Mouse (Mus musculus) lung, embryonic 14.5 days (tissue): Measurements from ENCODE around the gene Lgals1. TPM values are rescaled to one million over a fixed set of nuclear protein-coding genes. Genes with fewer than 3 reads are reported as not detected.

ENCODE experiments used
- ATAC-seq: fragments of 200-750 bp; cut with Nextera tagmentation; 2 replicates; pipeline ENCODE4 v1.8.0; 2017; ENCODE audit warnings: mild to moderate bottlenecking, moderate TSS enrichment, moderate library complexity; ENCODE audit not compliant: insufficient read depth
- DNase-seq: peaks from one replicate; pipeline ENCODE4 v3.0.0-alpha.2; 2015
- H3K27ac ChIP-seq: fragments of 300-500 bp; sonication (generic); 2 replicates; pipeline ENCODE4 v1.5.1; 2014; ENCODE audit warnings: low read depth, mild to moderate bottlenecking, moderate library complexity
- H3K27me3 ChIP-seq: fragments of 300-500 bp; sonication (generic); 2 replicates; pipeline ENCODE4 v1.6.1; 2014; ENCODE audit warnings: low read length, control low read depth; ENCODE audit not compliant: insufficient read depth
- H3K36me3 ChIP-seq: fragments of 300-500 bp; sonication (generic); 2 replicates; pipeline ENCODE4 v1.6.1; 2014; ENCODE audit warnings: control low read depth; ENCODE audit not compliant: insufficient read depth
- H3K4me1 ChIP-seq: fragments of 300-500 bp; sonication (generic); 2 replicates; pipeline ENCODE4 v1.6.1; 2014; ENCODE audit warnings: antibody characterized with exemption, control low read depth; ENCODE audit not compliant: insufficient read depth
- H3K4me2 ChIP-seq: fragments of 300-500 bp; sonication (generic); 2 replicates; pipeline ENCODE4 v1.6.1; 2014; ENCODE audit warnings: mild to moderate bottlenecking
- H3K4me3 ChIP-seq: fragments of 300-500 bp; sonication (generic); 2 replicates; pipeline ENCODE4 v1.5.1; 2014; ENCODE audit warnings: low read depth, low read length
- H3K9ac ChIP-seq: fragments of 300-500 bp; sonication (generic); 2 replicates; pipeline ENCODE4 v1.6.1; 2014
- H3K9me3 ChIP-seq: fragments of 300-500 bp; sonication (generic); 2 replicates; pipeline ENCODE4 v1.6.1; 2016; ENCODE audit warnings: low read depth, low read length, control low read depth
- CTCF ChIP-seq: IDR thresholded peaks from 2 replicates; pipeline ENCODE4 v1.5.1; 2016; ENCODE audit warnings: antibody characterized with exemption, low read depth
- WGBS: fragments of 180-500 bp; shearing (Covaris S2); extraction: QIAGEN DNeasy Blood & Tissue Kit; methylation state at CpG from one replicate; pipeline ENCODE4 v1.1.7; 2014; 5-methylcytosine and 5-hydroxymethylcytosine counted together
- polyA plus RNA-seq: library from polyadenylated mRNA; unstranded; fragments of >200 nt; fragmentation: Nextera tagmentation; extraction: Ambion mirVana; gene quantifications from 2 replicates; pipeline ENCODE4 v1.2.1, GENCODE M21; 2014

The Lgals1 gene
- polyA plus RNA-seq, 1 experiment from 2014 or later: 799 TPM

GRCm38 (mm10) chr15:78918126-78918525 lies 8.4 kb upstream of the Lgals1 start:
- Histone ChIP-seq H3K9ac (no peak overlapping the region), H3K4me1 (peaks cover 11% of the 10 kb centered on the region; the same call in 1 of the 2 replicates), H3K9me3 (no peaks in the 10 kb centered on the region), H3K27me3 (no peaks in the 10 kb centered on the region), H3K27ac (no peak overlapping the region), H3K36me3 (peaks cover 24% of the 10 kb centered on the region), H3K4me3 (no peak overlapping the region), H3K4me2 (no peak overlapping the region)
- DNase-seq (no peak), ATAC-seq (no peak)
- TF ChIP-seq CTCF: no peak
- 92% methylated on average over 23 of the region's 23 CpGs for WGBS

GRCm38 (mm10) chr15:78919914-78920313 lies 6.6 kb upstream of the Lgals1 start:
- Histone ChIP-seq H3K4me2 (no peak overlapping the region), H3K9ac (no peak overlapping the region), H3K4me3 (no peak overlapping the region), H3K4me1 (peaks cover 11% of the 10 kb centered on the region; the same call in 1 of the 2 replicates), H3K27ac (0 out of 2 replicates have a peak overlapping the region, but pooled peaks have one; percentile 18), H3K36me3 (peaks cover 24% of the 10 kb centered on the region), H3K27me3 (no peaks in the 10 kb centered on the region), H3K9me3 (no peaks in the 10 kb centered on the region)
- ATAC-seq (no peak), DNase-seq (no peak)
- TF ChIP-seq CTCF: no peak
- WGBS: 55% methylated on average over 12 of the region's 12 CpGs

DNA sequence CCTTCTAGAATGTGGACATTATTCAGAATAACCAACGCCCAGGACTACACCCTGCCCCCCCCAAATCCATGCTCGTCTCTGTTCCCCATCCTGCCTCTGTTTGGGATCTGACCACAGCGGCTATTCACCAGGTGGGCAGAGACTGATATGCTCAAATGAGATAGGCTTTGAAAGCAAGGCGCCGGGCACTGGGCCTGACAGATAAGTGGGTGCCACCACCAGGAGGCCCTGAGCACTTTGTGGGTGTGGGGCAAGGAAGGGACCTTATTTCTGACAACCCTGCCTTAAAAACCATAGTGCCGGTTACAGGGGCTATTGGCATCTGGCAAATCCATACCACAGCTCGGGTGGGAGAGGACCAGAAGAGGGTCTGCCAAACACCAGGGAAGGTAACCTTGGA lies 3.8 kb upstream of the Lgals1 start:
- ATAC-seq: no peak
- no peak for DNase-seq
- Histone ChIP-seq H3K4me2 (no peak overlapping the region; the same call in 1 of the 2 replicates), H3K36me3 (peaks cover 15% of the 10 kb centered on the region), H3K27ac (no peak overlapping the region), H3K4me3 (no peak overlapping the region), H3K27me3 (no peaks in the 10 kb centered on the region), H3K4me1 (peaks cover 18% of the 10 kb centered on the region), H3K9me3 (no peaks in the 10 kb centered on the region), H3K9ac (no peak overlapping the region)
- no peak for TF ChIP-seq CTCF
- 84% methylated on average over 7 of the region's 7 CpGs for WGBS

DNA sequence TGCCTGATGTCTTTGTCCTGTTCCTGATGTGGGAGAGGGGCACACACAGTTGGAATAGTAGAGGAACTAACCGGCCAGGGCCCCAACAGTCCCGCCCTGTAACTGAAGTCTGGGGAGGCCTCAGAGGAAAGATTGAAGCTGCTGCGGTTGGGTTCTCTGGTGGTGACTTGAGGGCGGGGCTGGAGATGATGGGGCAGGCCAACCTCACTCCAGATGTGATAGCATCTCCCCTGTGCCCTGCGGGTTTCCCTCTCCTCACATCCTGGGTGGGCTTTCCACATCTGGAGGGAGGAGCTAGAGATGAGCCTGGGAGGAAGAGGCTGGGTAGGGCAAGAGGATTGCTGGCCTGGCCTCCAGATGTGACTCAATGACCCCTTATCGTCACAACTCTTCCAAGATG lies 2.9 kb upstream of the Lgals1 start:
- Histone ChIP-seq H3K27ac (peak overlapping the region; percentile 18; the same call in 1 of the 2 replicates), H3K36me3 (peaks cover 9% of the 10 kb centered on the region), H3K27me3 (no peaks in the 10 kb centered on the region), H3K4me1 (peaks cover 18% of the 10 kb centered on the region), H3K9ac (0 out of 2 replicates have a peak overlapping the region, but pooled peaks have one; percentile 16), H3K9me3 (no peaks in the 10 kb centered on the region), H3K4me2 (no peak overlapping the region), H3K4me3 (no peak overlapping the region)
- 55% methylated on average over 6 of the region's 6 CpGs for WGBS
- no peak for DNase-seq
- no peak for ATAC-seq
- TF ChIP-seq CTCF: no peak

GRCm38 (mm10) chr15:78925129-78925528 lies 1.4 kb upstream of the Lgals1 start:
- Histone ChIP-seq H3K9ac (0 out of 2 replicates have a peak overlapping the region, but pooled peaks have one; percentile 40), H3K9me3 (no peaks in the 10 kb centered on the region), H3K4me1 (peaks cover 18% of the 10 kb centered on the region), H3K27me3 (no peaks in the 10 kb centered on the region), H3K4me2 (peak overlapping the region; percentile 70), H3K36me3 (peaks cover 11% of the 10 kb centered on the region), H3K4me3 (no peak overlapping the region), H3K27ac (peak overlapping the region; percentile 97)
- DNase-seq: no peak
- 18% methylated on average over 8 of the region's 8 CpGs for WGBS
- TF ChIP-seq CTCF: no peak
- no peak for ATAC-seq

DNA sequence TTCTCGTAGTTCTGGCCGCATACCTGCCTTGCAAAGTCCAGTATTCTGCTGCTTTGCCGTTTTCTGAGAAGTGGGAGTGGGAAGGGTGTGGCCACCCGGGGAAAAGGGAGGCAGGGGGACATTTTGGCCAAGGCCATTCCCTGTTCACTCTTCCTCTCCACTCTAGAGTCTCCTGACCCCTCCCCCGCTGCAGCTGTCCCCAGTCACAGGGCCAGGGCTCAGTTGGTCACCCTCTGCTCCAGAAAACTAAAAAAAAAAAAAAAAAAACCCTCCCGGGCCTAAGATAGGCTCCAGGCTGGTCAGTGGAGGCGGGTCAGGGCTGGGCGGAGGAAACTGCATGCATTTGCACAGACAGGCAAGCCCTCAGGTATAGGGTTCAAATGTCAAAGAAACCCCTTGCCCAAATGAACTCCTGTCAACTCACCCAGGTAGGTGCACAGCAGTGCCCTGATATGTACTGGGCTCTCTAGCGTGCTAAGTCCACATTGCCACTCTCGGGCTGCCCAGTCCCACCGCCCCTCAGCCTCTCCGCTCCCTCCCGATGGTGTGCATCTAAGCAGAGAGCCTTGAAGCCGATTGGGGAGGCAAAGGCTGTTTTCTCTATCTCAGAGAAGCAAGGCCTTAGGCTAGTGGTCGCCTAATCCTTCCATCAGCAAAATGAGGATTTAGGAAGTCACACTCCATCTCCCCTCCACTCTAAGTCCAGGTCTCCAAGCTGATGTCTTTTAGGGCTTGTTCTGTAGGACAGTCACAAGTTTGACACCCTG lies 679 bp downstream of the Lgals1 start:
- H3K4me3 ChIP-seq: peak overlapping the region; percentile 47
- H3K36me3 ChIP-seq: peaks cover 15% of the 10 kb centered on the region
- peak overlapping the region; percentile 50 for H3K9ac ChIP-seq
- H3K27me3 ChIP-seq: no peaks in the 10 kb centered on the region
- peaks cover 18% of the 10 kb centered on the region for H3K4me1 ChIP-seq
- DNase-seq: peak; percentile 34
- peak overlapping the region; percentile 97 for H3K27ac ChIP-seq
- ATAC-seq: no peak
- TF ChIP-seq CTCF: no peak
- H3K4me2 ChIP-seq: peak overlapping the region; percentile 70
- 14% methylated on average over 15 of the region's 15 CpGs for WGBS
- H3K9me3 ChIP-seq: no peaks in the 10 kb centered on the region

DNA sequence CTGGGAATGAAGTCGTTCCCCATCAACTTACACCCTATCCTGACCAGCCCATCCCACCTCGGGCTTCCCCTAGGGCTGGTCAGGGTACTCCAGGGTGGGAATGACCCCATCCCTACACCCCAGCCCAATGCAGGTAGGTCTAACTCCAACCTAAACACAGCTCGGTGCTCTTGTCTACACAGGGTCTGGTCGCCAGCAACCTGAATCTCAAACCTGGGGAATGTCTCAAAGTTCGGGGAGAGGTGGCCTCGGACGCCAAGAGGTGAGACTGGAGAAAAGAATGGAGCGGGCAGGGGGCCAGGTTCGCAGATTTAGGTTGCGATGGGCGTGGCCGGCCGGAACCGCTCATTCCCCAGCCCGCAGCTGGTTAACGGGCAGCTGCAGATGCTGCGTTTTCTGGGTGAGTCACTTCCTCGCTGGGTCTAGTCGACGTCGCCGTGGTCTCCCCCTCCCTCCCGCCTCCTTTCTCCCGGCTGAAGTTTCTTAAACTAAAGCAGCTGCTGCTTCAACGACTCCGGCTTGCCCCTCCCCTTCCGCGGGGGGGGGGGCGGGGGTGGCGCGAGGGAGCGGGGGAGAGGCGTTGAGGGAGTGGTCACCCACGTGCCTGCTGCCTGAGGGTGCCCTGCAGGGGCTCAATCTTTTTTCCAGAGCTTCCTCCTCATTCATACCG lies 1.4 kb downstream of the Lgals1 start:
- ATAC-seq: peak; percentile 63
- Histone ChIP-seq H3K9me3 (no peaks in the 10 kb centered on the region), H3K9ac (peak overlapping the region; percentile 50), H3K27me3 (no peaks in the 10 kb centered on the region), H3K4me2 (peak overlapping the region; percentile 70), H3K27ac (peak overlapping the region; percentile 97), H3K4me1 (peaks cover 18% of the 10 kb centered on the region), H3K4me3 (peak overlapping the region; percentile 47), H3K36me3 (peaks cover 15% of the 10 kb centered on the region)
- peak; percentile 90 for DNase-seq
- no peak for TF ChIP-seq CTCF
- 0% methylated on average over 33 of the region's 35 CpGs for WGBS
